Mouse (Mus musculus) layer of hippocampus, adult 2 months (tissue): ENCODE results near the gene Pcbp3. TPM values are rescaled to one million over a fixed set of nuclear protein-coding genes. Genes with fewer than 3 reads are reported as not detected.
A peak's percentile ranks its signal among the peaks of the same experiment; 100 is the strongest.

Experiments used
- DNase-seq, 2 experiments: peaks; one replicate each; pipeline ENCODE4 v3.0.0; 2022; ENCODE audit warnings: low spot score in 2 of 2
- H3K27ac ChIP-seq: fragments of 200-600 bp; 2 replicates; pipeline ENCODE4 v1.8.1; 2022
- H3K4me3 ChIP-seq: fragments of 200-600 bp; 2 replicates; pipeline ENCODE4 v1.8.1; 2022; ENCODE audit warnings: mild to moderate bottlenecking
- CTCF ChIP-seq: fragments of 200-600 bp; conservative IDR thresholded peaks from 2 replicates; pipeline ENCODE4 v1.8.1; 2022; ENCODE audit warnings: antibody characterized with exemption, mild to moderate bottlenecking, moderate library complexity
- total RNA-seq, 2 experiments: library from RNA; stranded (reverse); gene quantifications; 2 replicates each; pipeline ENCODE4 v1.2.3; 2021

Pcbp3 gene
- total RNA-seq, 2 experiments from 2014 or later = 57.6 to 63.9 TPM

GRCm38 (mm10) chr10:76801841-76802499, 159.7 kb downstream of the Pcbp3 start:
- no peak for TF ChIP-seq CTCF
- Histone ChIP-seq H3K27ac (peak overlapping the region; percentile 30), H3K4me3 (no peak overlapping the region)
- peak in 1 of 2 experiments; percentile 18 for DNase-seq

GRCm38 (mm10) chr10:76801237-76801641, 160.4 kb downstream of the Pcbp3 start:
- DNase-seq = no peak
- no peak for TF ChIP-seq CTCF
- Histone ChIP-seq H3K4me3 (no peak overlapping the region), H3K27ac (peak overlapping the region; percentile 30; the same call in 1 of the 2 replicates)

GRCm38 (mm10) chr10:76798751-76799585, 162.7 kb downstream of the Pcbp3 start:
- no peak overlapping the region for H3K27ac ChIP-seq
- no peak overlapping the region for H3K4me3 ChIP-seq
- TF ChIP-seq CTCF = no peak
- DNase-seq = no peak

GRCm38 (mm10) chr10:76794102-76794501, 167.6 kb downstream of the Pcbp3 start:
- H3K27ac ChIP-seq = no peak overlapping the region
- TF ChIP-seq CTCF = no peak
- DNase-seq = no peak
- H3K4me3 ChIP-seq = no peak overlapping the region

- Histone ChIP-seq H3K27ac (no peak overlapping the region), H3K4me3 (no peak overlapping the region)
- peak; percentile 86 for TF ChIP-seq CTCF
- peak in 1 of 2 experiments; percentile 58 for DNase-seq
These were observed 170.2 kb downstream of the Pcbp3 start for GRCm38 (mm10) chr10:76791475-76791874.

GRCm38 (mm10) chr10:76789885-76790284, 171.8 kb downstream of the Pcbp3 start:
- Histone ChIP-seq H3K27ac (no peak overlapping the region), H3K4me3 (no peak overlapping the region)
- DNase-seq = no peak
- no peak for TF ChIP-seq CTCF

GRCm38 (mm10) chr10:76785312-76785711, 176.4 kb downstream of the Pcbp3 start:
- Histone ChIP-seq H3K27ac (no peak overlapping the region), H3K4me3 (no peak overlapping the region)
- no peak for TF ChIP-seq CTCF
- DNase-seq = no peak

- no peak for TF ChIP-seq CTCF
- no peak for DNase-seq
- Histone ChIP-seq H3K27ac (no peak overlapping the region), H3K4me3 (no peak overlapping the region)
These were observed 182.5 kb downstream of the Pcbp3 start for GRCm38 (mm10) chr10:76779225-76779624.

GRCm38 (mm10) chr10:76771624-76772023, 190.1 kb downstream of the Pcbp3 start:
- no peak for DNase-seq
- TF ChIP-seq CTCF = no peak
- Histone ChIP-seq H3K4me3 (no peak overlapping the region), H3K27ac (no peak overlapping the region)

- Histone ChIP-seq H3K27ac (no peak overlapping the region), H3K4me3 (no peak overlapping the region)
- no peak for TF ChIP-seq CTCF
- no peak for DNase-seq
These were observed 190.6 kb downstream of the Pcbp3 start for GRCm38 (mm10) chr10:76771086-76771485.

- H3K27ac ChIP-seq = no peak overlapping the region
- no peak for DNase-seq
- no peak overlapping the region for H3K4me3 ChIP-seq
- no peak for TF ChIP-seq CTCF
These were observed 192.1 kb downstream of the Pcbp3 start for GRCm38 (mm10) chr10:76769581-76769980.

GRCm38 (mm10) chr10:76766196-76766595, 195.5 kb downstream of the Pcbp3 start:
- no peak for TF ChIP-seq CTCF
- no peak overlapping the region for H3K27ac ChIP-seq
- DNase-seq = no peak
- H3K4me3 ChIP-seq = no peak overlapping the region

GRCm38 (mm10) chr10:76764927-76765326, 196.8 kb downstream of the Pcbp3 start:
- no peak overlapping the region for H3K27ac ChIP-seq
- DNase-seq = no peak
- no peak for TF ChIP-seq CTCF
- H3K4me3 ChIP-seq = no peak overlapping the region
